Mouse (Mus musculus): ENCODE data around the gene Plpp7. TPM values are rescaled to one million over a fixed set of nuclear protein-coding genes. Genes with fewer than 3 reads are reported as not detected.

Plpp7 gene
- total RNA-seq, 1 experiment from 2014 or later = 3.0 TPM

Small RNA genes within 50 kb of the gene (microRNA-seq; reads per million reads assigned to microRNA genes)
- 1.1 to 1.7 reads per million in 2 experiments for gene Mir7674

Other genes with a start within 250 kb of the Plpp7 start
- gene Fibcd1, start 249.5 kb upstream of the Plpp7 start, total RNA-seq (2021) = 0.07 and 0.38 TPM in 2 replicates
- gene Lamc3, start 208.2 kb upstream of the Plpp7 start, total RNA-seq (2021) = 14.4 and 14.9 TPM in 2 replicates
- gene Aif1l, start 145.4 kb upstream of the Plpp7 start, total RNA-seq (2021) = 8.3 and 10.7 TPM in 2 replicates
- 53.0 and 59.1 TPM in 2 replicates for gene Nup214, start 121.1 kb upstream of the Plpp7 start, total RNA-seq (2021)
- gene Fam78a, start 10.7 kb upstream of the Plpp7 start, total RNA-seq (2021) = 3.0 and 10.0 TPM in 2 replicates
- gene Prrc2b, start 55.6 kb downstream of the Plpp7 start, total RNA-seq (2021) = 86.4 and 91.3 TPM in 2 replicates
- 29.2 and 32.4 TPM in 2 replicates for gene Pomt1, start 141.1 kb downstream of the Plpp7 start, total RNA-seq (2021)
- 132 and 137 TPM in 2 replicates for gene Uck1, start 164.6 kb downstream of the Plpp7 start, total RNA-seq (2021)
- gene Golga2, start 191.9 kb downstream of the Plpp7 start, total RNA-seq (2021) = 69.4 and 72.8 TPM in 2 replicates
- 251 and 254 TPM in 2 replicates for gene Swi5, start 192.5 kb downstream of the Plpp7 start, total RNA-seq (2021)